8 mouse cellular contexts compared by ENCODE assay signal in genomic region chr5:135488222-135488880, GRCm38 (mm10). TPM values are rescaled to one million over a fixed set of nuclear protein-coding genes. Genes with fewer than 3 reads are reported as not detected.
DNase-seq lines count a peak whose midpoint lies in the region; ATAC-seq and TF ChIP-seq lines count a peak whose summit lies in the region.

No protein-coding gene starts in this region.

- H3K79me2 ChIP-seq in C2C12 (ENCODE audit: control insufficient read depth, insufficient read depth): peaks cover 15% of the 10 kb centered on the region

- peak overlapping the region; percentile 86 for H3K4me3 ChIP-seq in kidney, adult 2 months (ENCODE audit: insufficient read depth, low read depth, low read length)
- peak overlapping the region; percentile 43 for H3K4me3 ChIP-seq in C2C12 (ENCODE audit: insufficient read depth, poor library complexity, severe bottlenecking)
- H3K4me3 ChIP-seq in intestine, embryonic 15.5 days (replicated peaks): peak overlapping the region; percentile 65
- H3K4me3 ChIP-seq in neural tube, embryonic 15.5 days (replicated peaks): peak overlapping the region; percentile 72

- peaks cover 3% of the 10 kb centered on the region; the same call in 1 of the 2 replicates for H3K27me3 ChIP-seq in kidney, adult 2 months (replicated peaks; ENCODE audit: control insufficient read depth, insufficient read depth, low read length)
- no peaks in the 10 kb centered on the region for H3K27me3 ChIP-seq in C2C12 (ENCODE audit: control insufficient read depth, insufficient read depth, insufficient read length)
- no peaks in the 10 kb centered on the region for H3K27me3 ChIP-seq in intestine, embryonic 15.5 days (replicated peaks)
- no peaks in the 10 kb centered on the region for H3K27me3 ChIP-seq in neural tube, embryonic 15.5 days (replicated peaks)

- DNase-seq in kidney, adult 2 months: no peak
- DNase-seq in kidney, postnatal 25 days: no peak
- DNase-seq in spleen, postnatal 36 days (ENCODE audit: low spot score in 2 of 2): no peak
- no peak for DNase-seq in thymus, postnatal 10 days (ENCODE audit: low spot score in 2 of 2)

- H3K4me2 ChIP-seq in intestine, embryonic 15.5 days (replicated peaks): peak overlapping the region; percentile 88
- H3K4me2 ChIP-seq in neural tube, embryonic 15.5 days: peak overlapping the region; percentile 86

- no peak for TF ChIP-seq CTCF in kidney, adult 2 months (conservative IDR thresholded peaks at IDR 0.05; ENCODE audit: insufficient read depth, insufficient read length, low read depth, low read length)
- TF ChIP-seq CTCF in C2C12 (IDR thresholded peaks at IDR 0.05; ENCODE audit: control insufficient read depth, insufficient read depth, insufficient read length): no peak

- no peaks in the 10 kb centered on the region for H3K36me3 ChIP-seq in kidney, adult 2 months (ENCODE audit: control insufficient read depth, insufficient read depth, low read length)
- H3K36me3 ChIP-seq in C2C12 (ENCODE audit: control insufficient read depth, insufficient read depth): no peaks in the 10 kb centered on the region
- H3K36me3 ChIP-seq in intestine, embryonic 15.5 days: no peaks in the 10 kb centered on the region
- no peaks in the 10 kb centered on the region for H3K36me3 ChIP-seq in neural tube, embryonic 15.5 days

- no peaks in the 10 kb centered on the region for H3K9me3 ChIP-seq in intestine, embryonic 15.5 days
- no peaks in the 10 kb centered on the region for H3K9me3 ChIP-seq in neural tube, embryonic 15.5 days (replicated peaks)

- H3K4me1 ChIP-seq in kidney, adult 2 months (ENCODE audit: control insufficient read depth, insufficient read depth, low read length): no peaks in the 10 kb centered on the region
- peaks cover 10% of the 10 kb centered on the region for H3K4me1 ChIP-seq in intestine, embryonic 15.5 days (replicated peaks)
- H3K4me1 ChIP-seq in neural tube, embryonic 15.5 days: peaks cover 48% of the 10 kb centered on the region

- peak overlapping the region; percentile 70 for H3ac ChIP-seq in C2C12 (ENCODE audit: control insufficient read depth, insufficient read length, low read depth)

- ATAC-seq in common myeloid progenitor, adult 5-6 weeks (replicated peaks; ENCODE audit: low read depth, poor library complexity, severe bottlenecking): 0 out of 2 replicates have a peak, but pooled peaks have one; percentile 18
- peak; percentile 5; the same call in 1 of the 2 replicates for ATAC-seq in intestine, embryonic 15.5 days
- peak; percentile 12; the same call in 1 of the 2 replicates for ATAC-seq in neural tube, embryonic 15.5 days (ENCODE audit: low FRiP score)

- no peak for TF ChIP-seq POLR2A in kidney, adult 2 months (IDR thresholded peaks at IDR 0.05; ENCODE audit: low read depth, low read length)

- WGBS in kidney, adult 2 months: 4% methylated on average over 19 of the region's 19 CpGs
- WGBS in intestine, embryonic 15.5 days: 1% methylated on average over 19 of the region's 19 CpGs
- under 1% methylated on average over 19 of the region's 19 CpGs for WGBS in neural tube, embryonic 15.5 days

- H3K27ac ChIP-seq in kidney, adult 2 months (ENCODE audit: insufficient read depth, low read depth, low read length): peak overlapping the region; percentile 39; the same call in 1 of the 2 replicates
- H3K27ac ChIP-seq in intestine, embryonic 15.5 days: peak overlapping the region; percentile 86
- H3K27ac ChIP-seq in neural tube, embryonic 15.5 days (replicated peaks): peak overlapping the region; percentile 94

- H3K9ac ChIP-seq in intestine, embryonic 15.5 days: peak overlapping the region; percentile 49
- peak overlapping the region; percentile 73 for H3K9ac ChIP-seq in neural tube, embryonic 15.5 days (replicated peaks)

- peaks cover 3% of the 10 kb centered on the region for H3K79me3 ChIP-seq in C2C12 (ENCODE audit: low read depth)

TF ChIP-seq in C2C12, 6 proteins besides CTCF, POLR2A, EP300 and RAD21:
- TF ChIP-seq USF1 (IDR thresholded peaks at IDR 0.05; ENCODE audit: low read depth) (no peak), CEBPB (IDR thresholded peaks at IDR 0.05; ENCODE audit: low read depth) (no peak), MYOG (IDR thresholded peaks at IDR 0.05; ENCODE audit: control insufficient read depth, extremely low read depth, insufficient read length) (no peak), MYOD1 (IDR thresholded peaks at IDR 0.05; ENCODE audit: control insufficient read depth, insufficient read length, low read depth) (no peak), FOSL1 (IDR thresholded peaks at IDR 0.05; ENCODE audit: insufficient read depth, low read length, poor library complexity, severe bottlenecking) (no peak), MAX (IDR thresholded peaks at IDR 0.05) (no peak)

RNA-seq across cellular contexts. Expression of gene Hip1, which starts 56.6 kb away (rescaled TPM):
- 14.1 and 16.6 TPM in 2 replicates for polyA plus RNA-seq in kidney, adult 2 months (2012; rRNA removed)
- polyA plus RNA-seq in C2C12 (2012; fragmentation: generic; extraction: Trizol): 38.2 TPM
- total RNA-seq in common myeloid progenitor, adult 5-6 weeks (2017): 4.2 and 8.5 TPM in 2 replicates
- polyA plus RNA-seq in intestine, embryonic 15.5 days (2015; fragmentation: Nextera tagmentation; extraction: Ambion mirVana): 20.1 and 20.9 TPM in 2 replicates
- polyA plus RNA-seq in neural tube, embryonic 15.5 days (2015; fragmentation: Nextera tagmentation; extraction: Ambion mirVana): 37.8 and 41.2 TPM in 2 replicates

Comparison
In these comparisons a context has a peak if more than half of its experiments do, and no peak if none do; other contexts are left out.
1. H3K27ac ChIP-seq: peak in every context shown above with its lines; median percentile 94 in neural tube, embryonic 15.5 days; 86 in intestine, embryonic 15.5 days; 39 in kidney, adult 2 months.